Mouse (Mus musculus): ENCODE data around the gene Cd163.

Gene Cd163

GRCm38 (mm10) chr6:124364328-124364727 lies 59.9 kb downstream of the Cd163 start:
- no peak for DNase-seq

GRCm38 (mm10) chr6:124373584-124374206 lies 69.2 kb downstream of the Cd163 start:
- no peak for DNase-seq

GRCm38 (mm10) chr6:124374683-124375082 lies 70.2 kb downstream of the Cd163 start:
- DNase-seq: no peak

GRCm38 (mm10) chr6:124375435-124375884 lies 71.0 kb downstream of the Cd163 start:
- DNase-seq: no peak

- DNase-seq: no peak
Observed at GRCm38 (mm10) chr6:124376311-124376710, 71.9 kb downstream of the Cd163 start.

- no peak for DNase-seq
Observed at GRCm38 (mm10) chr6:124377494-124378255, 73.2 kb downstream of the Cd163 start.

GRCm38 (mm10) chr6:124379331-124379730 lies 74.9 kb downstream of the Cd163 start:
- DNase-seq: peak; percentile 70 to 82
